Mouse (Mus musculus): Measurements from ENCODE around the gene Nr1d1. TPM values are rescaled to one million over a fixed set of nuclear protein-coding genes. Genes with fewer than 3 reads are reported as not detected.
A peak's percentile ranks its signal among the peaks of the same experiment; 100 is the strongest.

Nr1d1 gene
- polyA plus RNA-seq, 1 experiment from 2014 or later: 8.9 TPM

- DNase-seq (ENCODE audit: low spot score): peak; percentile 75
- peak; percentile 18 for ATAC-seq
- no peak overlapping the region for H3K9ac ChIP-seq (replicated peaks; ENCODE audit: low read depth)
- 14% methylated on average over 6 of the region's 6 CpGs for WGBS
- no peaks in the 10 kb centered on the region for H3K27me3 ChIP-seq (replicated peaks; ENCODE audit: insufficient read depth, low read length)
- H3K9me3 ChIP-seq (ENCODE audit: low read length): no peaks in the 10 kb centered on the region
- no peak overlapping the region for H3K4me3 ChIP-seq (ENCODE audit: low read depth, low read length)
- H3K4me1 ChIP-seq (ENCODE audit: insufficient read depth, low read depth, low read length): peaks cover 72% of the 10 kb centered on the region
- H3K4me2 ChIP-seq (replicated peaks; ENCODE audit: low read depth, low read length): peak overlapping the region; percentile 30
- 0 out of 2 replicates have a peak, but pooled peaks cover 3% of the 10 kb centered on the region for H3K36me3 ChIP-seq (ENCODE audit: insufficient read depth, low read length)
- H3K27ac ChIP-seq (ENCODE audit: low read length): peak overlapping the region; percentile 83
- TF ChIP-seq CTCF (IDR thresholded peaks at IDR 0.05) (no peak), EP300 (IDR thresholded peaks at IDR 0.05) (no peak)
Measured at GRCm38 (mm10) chr11:98751221-98751782, 23.8 kb downstream of the Nr1d1 start.

- WGBS: 12% methylated on average over 16 of the region's 17 CpGs
- no peaks in the 10 kb centered on the region for H3K9me3 ChIP-seq (ENCODE audit: low read length)
- ATAC-seq (peak; percentile 53), DNase-seq (ENCODE audit: low spot score) (peak; percentile 72)
- no peaks in the 10 kb centered on the region for H3K27me3 ChIP-seq (replicated peaks; ENCODE audit: insufficient read depth, low read length)
- peak; percentile 41 for TF ChIP-seq CTCF (IDR thresholded peaks at IDR 0.05)
- peak; percentile 31 for TF ChIP-seq EP300 (IDR thresholded peaks at IDR 0.05)
- H3K4me1 ChIP-seq (ENCODE audit: insufficient read depth, low read depth, low read length): peaks cover 75% of the 10 kb centered on the region
- H3K4me2 ChIP-seq (replicated peaks; ENCODE audit: low read depth, low read length): peak overlapping the region; percentile 30
- no peak overlapping the region for H3K9ac ChIP-seq (replicated peaks; ENCODE audit: low read depth)
- H3K4me3 ChIP-seq (ENCODE audit: low read depth, low read length): no peak overlapping the region
- H3K27ac ChIP-seq (ENCODE audit: low read length): peak overlapping the region; percentile 83
- H3K36me3 ChIP-seq (ENCODE audit: insufficient read depth, low read length): no peaks in the 10 kb centered on the region
Measured at GRCm38 (mm10) chr11:98750351-98751201, 24.6 kb downstream of the Nr1d1 start.

- 23% methylated on average over 5 of the region's 5 CpGs for WGBS
- ATAC-seq: no peak
- H3K4me1 ChIP-seq (ENCODE audit: insufficient read depth, low read depth, low read length): peaks cover 81% of the 10 kb centered on the region
- H3K4me2 ChIP-seq (replicated peaks; ENCODE audit: low read depth, low read length): no peak overlapping the region
- TF ChIP-seq EP300 (IDR thresholded peaks at IDR 0.05): no peak
- no peak for TF ChIP-seq CTCF (IDR thresholded peaks at IDR 0.05)
- H3K9me3 ChIP-seq (ENCODE audit: low read length): no peaks in the 10 kb centered on the region
- H3K9ac ChIP-seq (replicated peaks; ENCODE audit: low read depth): no peak overlapping the region
- no peak overlapping the region for H3K4me3 ChIP-seq (ENCODE audit: low read depth, low read length)
- no peak for DNase-seq (ENCODE audit: low spot score)
- peak overlapping the region; percentile 83 for H3K27ac ChIP-seq (ENCODE audit: low read length)
- no peaks in the 10 kb centered on the region for H3K27me3 ChIP-seq (replicated peaks; ENCODE audit: insufficient read depth, low read length)
- no peaks in the 10 kb centered on the region for H3K36me3 ChIP-seq (ENCODE audit: insufficient read depth, low read length)
Measured at GRCm38 (mm10) chr11:98749716-98750115, 25.4 kb downstream of the Nr1d1 start.

- Histone ChIP-seq H3K27me3 (replicated peaks; ENCODE audit: insufficient read depth, low read length) (no peaks in the 10 kb centered on the region), H3K9me3 (ENCODE audit: low read length) (no peaks in the 10 kb centered on the region), H3K27ac (ENCODE audit: low read length) (peak overlapping the region; percentile 64), H3K4me3 (ENCODE audit: low read depth, low read length) (no peak overlapping the region), H3K36me3 (ENCODE audit: insufficient read depth, low read length) (no peaks in the 10 kb centered on the region), H3K4me1 (ENCODE audit: insufficient read depth, low read depth, low read length) (peaks cover 83% of the 10 kb centered on the region), H3K4me2 (replicated peaks; ENCODE audit: low read depth, low read length) (peak overlapping the region; percentile 28), H3K9ac (replicated peaks; ENCODE audit: low read depth) (peak overlapping the region; percentile 23; the same call in 1 of the 2 replicates)
- DNase-seq (ENCODE audit: low spot score) (peak; percentile 76), ATAC-seq (0 out of 2 replicates have a peak, but pooled peaks have one; percentile 2)
- 26% methylated on average over 15 of the region's 15 CpGs for WGBS
- TF ChIP-seq CTCF (IDR thresholded peaks at IDR 0.05) (peak; percentile 61), EP300 (IDR thresholded peaks at IDR 0.05) (peak; percentile 68)
Measured at GRCm38 (mm10) chr11:98748506-98749416, 26.4 kb downstream of the Nr1d1 start.

- TF ChIP-seq CTCF (IDR thresholded peaks at IDR 0.05): no peak
- TF ChIP-seq EP300 (IDR thresholded peaks at IDR 0.05): no peak
- no peak overlapping the region for H3K4me3 ChIP-seq (ENCODE audit: low read depth, low read length)
- ATAC-seq (no peak), DNase-seq (ENCODE audit: low spot score) (peak; percentile 34)
- no peaks in the 10 kb centered on the region for H3K36me3 ChIP-seq (ENCODE audit: insufficient read depth, low read length)
- WGBS: 28% methylated on average over 6 of the region's 6 CpGs
- H3K27ac ChIP-seq (ENCODE audit: low read length): peak overlapping the region; percentile 64
- H3K4me2 ChIP-seq (replicated peaks; ENCODE audit: low read depth, low read length): peak overlapping the region; percentile 28
- H3K9ac ChIP-seq (replicated peaks; ENCODE audit: low read depth): no peak overlapping the region
- peaks cover 83% of the 10 kb centered on the region for H3K4me1 ChIP-seq (ENCODE audit: insufficient read depth, low read depth, low read length)
- H3K27me3 ChIP-seq (replicated peaks; ENCODE audit: insufficient read depth, low read length): no peaks in the 10 kb centered on the region
- no peaks in the 10 kb centered on the region for H3K9me3 ChIP-seq (ENCODE audit: low read length)
Measured at GRCm38 (mm10) chr11:98747804-98748505, 27.2 kb downstream of the Nr1d1 start.
